Mouse (Mus musculus): ENCODE results near the gene Rasa1. TPM values are rescaled to one million over a fixed set of nuclear protein-coding genes. Genes with fewer than 3 reads are reported as not detected.
A peak's percentile ranks its signal among the peaks of the same experiment; 100 is the strongest.

The Rasa1 gene
- polyA plus RNA-seq, 1 experiment, result 11.3 TPM

GRCm38 (mm10) chr13:85290651-85291050 is 1.7 kb upstream of the Rasa1 start:
- peak overlapping the region; percentile 92 for H3K4me2 ChIP-seq (ENCODE audit: low read depth)
- no peak overlapping the region for H3ac ChIP-seq (ENCODE audit: control insufficient read depth, insufficient read length)
- no peaks in the 10 kb centered on the region for H3K36me3 ChIP-seq (ENCODE audit: control insufficient read depth, insufficient read depth)
- no peak for TF ChIP-seq CEBPB (IDR thresholded peaks at IDR 0.05; ENCODE audit: insufficient read depth, poor library complexity, severe bottlenecking)
- no peak for TF ChIP-seq REST (IDR thresholded peaks at IDR 0.05; ENCODE audit: insufficient read depth, insufficient read length)
- no peak for TF ChIP-seq POLR2AphosphoS2 (IDR thresholded peaks at IDR 0.05; ENCODE audit: insufficient read length, low read depth)
- TF ChIP-seq USF1 (IDR thresholded peaks at IDR 0.05; ENCODE audit: low read depth), result no peak
- no peak for TF ChIP-seq MYOD1 (IDR thresholded peaks at IDR 0.05; ENCODE audit: control insufficient read depth in 1 of 3, insufficient read length in 2 of 3, low read depth in 2 of 3)
- no peak for TF ChIP-seq TCF3 (IDR thresholded peaks at IDR 0.05; ENCODE audit: insufficient read length, low read depth)
- TF ChIP-seq MYOG (IDR thresholded peaks at IDR 0.05; ENCODE audit: control insufficient read depth in 1 of 3, insufficient read depth in 1 of 3, insufficient read length in 2 of 3, low read depth in 2 of 3), result no peak
- TF ChIP-seq E2F4 (IDR thresholded peaks at IDR 0.05; ENCODE audit: insufficient read depth), result no peak
- TF ChIP-seq TCF12 (IDR thresholded peaks at IDR 0.05; ENCODE audit: insufficient read depth, poor library complexity, severe bottlenecking), result no peak
- TF ChIP-seq MAX (IDR thresholded peaks at IDR 0.05; ENCODE audit: low read depth), result no peak
- no peaks in the 10 kb centered on the region for H3K27me3 ChIP-seq (ENCODE audit: control insufficient read depth, insufficient read depth, insufficient read length)
- H3K79me2 ChIP-seq (ENCODE audit: control insufficient read depth, insufficient read depth), result peaks cover 27% of the 10 kb centered on the region
- peak overlapping the region; percentile 81 for H3K4me3 ChIP-seq

DNA sequence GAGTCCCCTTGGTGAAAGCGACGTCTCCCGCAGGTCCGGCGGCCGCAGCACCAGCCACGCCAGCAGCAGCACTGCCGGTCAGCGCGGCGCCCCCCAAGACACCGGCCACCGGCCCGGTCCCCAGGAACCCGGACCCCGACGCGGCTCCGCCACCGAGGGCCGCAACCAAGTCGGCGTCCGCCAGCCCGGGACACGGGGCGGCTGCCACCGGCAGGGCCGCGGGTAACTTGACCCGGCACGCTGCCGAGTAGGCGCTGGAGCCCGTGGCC is 422 bp downstream of the Rasa1 start:
- Histone ChIP-seq H3ac (ENCODE audit: control insufficient read depth, insufficient read length) (peak overlapping the region; percentile 85), H3K4me3 (peak overlapping the region; percentile 81), H3K4me2 (ENCODE audit: low read depth) (no peak overlapping the region), H3K27me3 (ENCODE audit: control insufficient read depth, insufficient read depth, insufficient read length) (no peaks in the 10 kb centered on the region), H3K79me2 (ENCODE audit: control insufficient read depth, insufficient read depth) (peaks cover 48% of the 10 kb centered on the region), H3K36me3 (ENCODE audit: control insufficient read depth, insufficient read depth) (no peaks in the 10 kb centered on the region)
- peak; percentile 24 for TF ChIP-seq POLR2A (IDR thresholded peaks at IDR 0.05; ENCODE audit: insufficient read length, low read depth)
- TF ChIP-seq USF1 (IDR thresholded peaks at IDR 0.05; ENCODE audit: low read depth), result no peak

- Histone ChIP-seq H3ac (ENCODE audit: control insufficient read depth, insufficient read length) (peak overlapping the region; percentile 85), H3K4me3 (peak overlapping the region; percentile 81), H3K4me2 (ENCODE audit: low read depth) (peak overlapping the region; percentile 57), H3K79me2 (ENCODE audit: control insufficient read depth, insufficient read depth) (peaks cover 53% of the 10 kb centered on the region), H3K27me3 (ENCODE audit: control insufficient read depth, insufficient read depth, insufficient read length) (no peaks in the 10 kb centered on the region), H3K36me3 (ENCODE audit: control insufficient read depth, insufficient read depth) (no peaks in the 10 kb centered on the region)
- TF ChIP-seq MYOD1 (IDR thresholded peaks at IDR 0.05; ENCODE audit: control insufficient read depth in 1 of 3, insufficient read length in 2 of 3, low read depth in 2 of 3) (no peak), USF1 (IDR thresholded peaks at IDR 0.05; ENCODE audit: low read depth) (no peak), SRF (IDR thresholded peaks at IDR 0.05; ENCODE audit: control insufficient read depth, insufficient read length, low read depth) (no peak), TCF3 (IDR thresholded peaks at IDR 0.05; ENCODE audit: insufficient read length, low read depth) (no peak), POLR2AphosphoS2 (IDR thresholded peaks at IDR 0.05; ENCODE audit: insufficient read length, low read depth) (no peak), TCF12 (IDR thresholded peaks at IDR 0.05; ENCODE audit: insufficient read depth, poor library complexity, severe bottlenecking) (no peak), POLR2A (IDR thresholded peaks at IDR 0.05; ENCODE audit: insufficient read length, low read depth) (no peak), CEBPB (IDR thresholded peaks at IDR 0.05; ENCODE audit: insufficient read depth, poor library complexity, severe bottlenecking) (no peak), MAX (IDR thresholded peaks at IDR 0.05; ENCODE audit: low read depth) (no peak), MYOG (IDR thresholded peaks at IDR 0.05; ENCODE audit: control insufficient read depth in 1 of 3, insufficient read depth in 1 of 3, insufficient read length in 2 of 3, low read depth in 2 of 3) (no peak), REST (IDR thresholded peaks at IDR 0.05; ENCODE audit: insufficient read depth, insufficient read length) (no peak), E2F4 (IDR thresholded peaks at IDR 0.05; ENCODE audit: insufficient read depth) (no peak)
These were observed 905 bp downstream of the Rasa1 start for GRCm38 (mm10) chr13:85287876-85288573.

- TF ChIP-seq MYOG (IDR thresholded peaks at IDR 0.05; ENCODE audit: control insufficient read depth in 1 of 3, insufficient read depth in 1 of 3, insufficient read length in 2 of 3, low read depth in 2 of 3), result no peak
- TF ChIP-seq CEBPB (IDR thresholded peaks at IDR 0.05; ENCODE audit: insufficient read depth, poor library complexity, severe bottlenecking), result no peak
- no peak for TF ChIP-seq USF1 (IDR thresholded peaks at IDR 0.05; ENCODE audit: low read depth)
- TF ChIP-seq REST (IDR thresholded peaks at IDR 0.05; ENCODE audit: insufficient read depth, insufficient read length), result no peak
- no peak for TF ChIP-seq TCF3 (IDR thresholded peaks at IDR 0.05; ENCODE audit: insufficient read length, low read depth)
- TF ChIP-seq MYOD1 (IDR thresholded peaks at IDR 0.05; ENCODE audit: control insufficient read depth in 1 of 3, insufficient read length in 2 of 3, low read depth in 2 of 3), result no peak
- no peak for TF ChIP-seq MAX (IDR thresholded peaks at IDR 0.05; ENCODE audit: low read depth)
- no peak for TF ChIP-seq E2F4 (IDR thresholded peaks at IDR 0.05; ENCODE audit: insufficient read depth)
- TF ChIP-seq POLR2AphosphoS2 (IDR thresholded peaks at IDR 0.05; ENCODE audit: insufficient read length, low read depth), result no peak
- no peak for TF ChIP-seq TCF12 (IDR thresholded peaks at IDR 0.05; ENCODE audit: insufficient read depth, poor library complexity, severe bottlenecking)
- TF ChIP-seq POLR2A (IDR thresholded peaks at IDR 0.05; ENCODE audit: insufficient read length, low read depth), result no peak
- no peak for TF ChIP-seq SRF (IDR thresholded peaks at IDR 0.05; ENCODE audit: control insufficient read depth, insufficient read length, low read depth)
- H3K4me3 ChIP-seq, result no peak overlapping the region
- H3K4me2 ChIP-seq (ENCODE audit: low read depth), result no peak overlapping the region
- H3K27me3 ChIP-seq (ENCODE audit: control insufficient read depth, insufficient read depth, insufficient read length), result no peaks in the 10 kb centered on the region
- H3K79me2 ChIP-seq (ENCODE audit: control insufficient read depth, insufficient read depth), result peaks cover 100% of the 10 kb centered on the region
- H3ac ChIP-seq (ENCODE audit: control insufficient read depth, insufficient read length), result no peak overlapping the region
- H3K36me3 ChIP-seq (ENCODE audit: control insufficient read depth, insufficient read depth), result no peaks in the 10 kb centered on the region
These were observed 6.3 kb downstream of the Rasa1 start for GRCm38 (mm10) chr13:85282626-85283025.

DNA sequence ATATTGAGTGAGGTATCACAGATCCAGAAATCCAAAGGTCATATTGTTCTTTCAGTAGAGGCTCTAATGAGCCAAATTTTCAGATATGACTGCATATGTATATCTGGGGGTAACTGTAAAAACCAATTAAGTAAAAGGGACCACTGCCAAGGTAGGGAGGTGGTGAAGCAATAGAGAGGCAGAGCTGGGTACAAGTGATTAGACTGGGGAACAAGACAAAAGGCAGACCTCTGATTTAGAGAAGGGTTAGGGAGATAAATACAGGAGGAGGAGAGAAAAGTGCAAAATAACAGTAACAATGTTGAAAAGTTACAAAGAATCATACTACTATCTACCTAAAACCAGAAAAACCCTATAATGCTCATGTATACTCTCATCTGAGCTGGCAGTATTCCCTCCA is 10.0 kb downstream of the Rasa1 start:
- no peak overlapping the region for H3ac ChIP-seq (ENCODE audit: control insufficient read depth, insufficient read length)
- no peak overlapping the region for H3K4me2 ChIP-seq (ENCODE audit: low read depth)
- H3K79me2 ChIP-seq (ENCODE audit: control insufficient read depth, insufficient read depth), result peaks cover 100% of the 10 kb centered on the region
- H3K36me3 ChIP-seq (ENCODE audit: control insufficient read depth, insufficient read depth), result no peaks in the 10 kb centered on the region
- no peaks in the 10 kb centered on the region for H3K27me3 ChIP-seq (ENCODE audit: control insufficient read depth, insufficient read depth, insufficient read length)
- no peak overlapping the region for H3K4me3 ChIP-seq
- TF ChIP-seq REST (IDR thresholded peaks at IDR 0.05; ENCODE audit: insufficient read depth, insufficient read length), result no peak
- no peak for TF ChIP-seq USF1 (IDR thresholded peaks at IDR 0.05; ENCODE audit: low read depth)
- no peak for TF ChIP-seq POLR2A (IDR thresholded peaks at IDR 0.05; ENCODE audit: insufficient read length, low read depth)
- TF ChIP-seq TCF3 (IDR thresholded peaks at IDR 0.05; ENCODE audit: insufficient read length, low read depth), result no peak
- TF ChIP-seq TCF12 (IDR thresholded peaks at IDR 0.05; ENCODE audit: insufficient read depth, poor library complexity, severe bottlenecking), result no peak
- no peak for TF ChIP-seq E2F4 (IDR thresholded peaks at IDR 0.05; ENCODE audit: insufficient read depth)
- TF ChIP-seq MYOG (IDR thresholded peaks at IDR 0.05; ENCODE audit: control insufficient read depth in 1 of 3, insufficient read depth in 1 of 3, insufficient read length in 2 of 3, low read depth in 2 of 3), result no peak
- TF ChIP-seq MAX (IDR thresholded peaks at IDR 0.05; ENCODE audit: low read depth), result no peak
- no peak for TF ChIP-seq MYOD1 (IDR thresholded peaks at IDR 0.05; ENCODE audit: control insufficient read depth in 1 of 3, insufficient read length in 2 of 3, low read depth in 2 of 3)
- TF ChIP-seq CEBPB (IDR thresholded peaks at IDR 0.05; ENCODE audit: insufficient read depth, poor library complexity, severe bottlenecking), result no peak
- TF ChIP-seq POLR2AphosphoS2 (IDR thresholded peaks at IDR 0.05; ENCODE audit: insufficient read length, low read depth), result no peak
- TF ChIP-seq SRF (IDR thresholded peaks at IDR 0.05; ENCODE audit: control insufficient read depth, insufficient read length, low read depth), result no peak

Measured in myocyte (in vitro differentiated cells).